Mouse (Mus musculus): Measurements from ENCODE around the gene Zbtb1.
A peak's percentile ranks its signal among the peaks of the same experiment; 100 is the strongest.

Gene Zbtb1

GRCm38 (mm10) chr12:76369978-76370830 lies at the start of gene Zbtb1:
Gene Zbtb1 (plus strand): TSS chr12:76370266.
- DNase-seq (ENCODE audit: low spot score in 2 of 2): peak; percentile 54 to 78

- peak; percentile 72 to 88 for DNase-seq (ENCODE audit: low spot score in 2 of 2)
Measured at GRCm38 (mm10) chr12:76324679-76325431, 45.2 kb upstream of the Zbtb1 start, which contains the start of gene Akap5. Gene Akap5 (plus strand): TSS chr12:76324891.

GRCm38 (mm10) chr12:76326437-76327220 lies 43.4 kb upstream of the Zbtb1 start:
- no peak for DNase-seq (ENCODE audit: low spot score in 2 of 2)

- no peak for DNase-seq (ENCODE audit: low spot score in 2 of 2)
Measured at GRCm38 (mm10) chr12:76328567-76329354, 41.3 kb upstream of the Zbtb1 start.

- no peak for DNase-seq (ENCODE audit: low spot score in 2 of 2)
Measured at GRCm38 (mm10) chr12:76333688-76334087, 36.4 kb upstream of the Zbtb1 start.

- no peak for DNase-seq (ENCODE audit: low spot score in 2 of 2)
Measured at GRCm38 (mm10) chr12:76335641-76336040, 34.4 kb upstream of the Zbtb1 start.

- DNase-seq (ENCODE audit: low spot score in 2 of 2): no peak
Measured at GRCm38 (mm10) chr12:76336111-76336965, 33.7 kb upstream of the Zbtb1 start.

GRCm38 (mm10) chr12:76341080-76341479 lies 29.0 kb upstream of the Zbtb1 start:
- peak in 1 of 2 experiments; percentile 56 for DNase-seq (ENCODE audit: low spot score in 2 of 2)

- no peak for DNase-seq (ENCODE audit: low spot score in 2 of 2)
Measured at GRCm38 (mm10) chr12:76345759-76346455, 24.2 kb upstream of the Zbtb1 start.

- no peak for DNase-seq (ENCODE audit: low spot score in 2 of 2)
Measured at GRCm38 (mm10) chr12:76349680-76350220, 20.3 kb upstream of the Zbtb1 start.

- no peak for DNase-seq (ENCODE audit: low spot score in 2 of 2)
Measured at GRCm38 (mm10) chr12:76360868-76361267, 9.2 kb upstream of the Zbtb1 start.

GRCm38 (mm10) chr12:76361405-76362302 lies 8.4 kb upstream of the Zbtb1 start:
- DNase-seq (ENCODE audit: low spot score in 2 of 2): no peak

GRCm38 (mm10) chr12:76362303-76362676 lies 7.8 kb upstream of the Zbtb1 start:
- no peak for DNase-seq (ENCODE audit: low spot score in 2 of 2)

- DNase-seq (ENCODE audit: low spot score in 2 of 2): no peak
Measured at GRCm38 (mm10) chr12:76366276-76366675, 3.8 kb upstream of the Zbtb1 start.

GRCm38 (mm10) chr12:76367096-76367995 lies 2.7 kb upstream of the Zbtb1 start:
- DNase-seq (ENCODE audit: low spot score in 2 of 2): no peak

- DNase-seq (ENCODE audit: low spot score in 2 of 2): no peak
Measured at GRCm38 (mm10) chr12:76368201-76368789, 1.8 kb upstream of the Zbtb1 start.

- peak; percentile 36 to 72 for DNase-seq (ENCODE audit: low spot score in 2 of 2)
Measured at GRCm38 (mm10) chr12:76368790-76369205, 1.3 kb upstream of the Zbtb1 start.

All from cerebellum, postnatal 4 days (tissue).